Comparison of ENCODE assay signal across 21 mouse cellular contexts in genomic region chr12:76299361-76299906, GRCm38 (mm10). TPM values are rescaled to one million over a fixed set of nuclear protein-coding genes. Genes with fewer than 3 reads are reported as not detected.
"Had no signal": no experiment of that assay in that cellular context is flagged by ENCODE, and none has a peak within 500 bp of the region (broad histone marks: within the 10 kb centered on the region; RNA-seq: fewer than 3 reads in every experiment).

No protein-coding gene starts in this region.

- H3K4me1 ChIP-seq: limb, embryonic 13.5 days; liver, embryonic 15.5 days; midbrain, embryonic 13.5 days; neural tube, embryonic 12.5 days; stomach, embryonic 15.5 days had no signal

- H3K27ac ChIP-seq: kidney, postnatal 0 days; limb, embryonic 13.5 days; liver, embryonic 15.5 days; midbrain, embryonic 13.5 days; neural tube, embryonic 12.5 days; stomach, embryonic 15.5 days had no signal

- ATAC-seq: inflammation-experienced regulatory T-cells, adult 6 months; intestine, postnatal 0 days; midbrain, embryonic 13.5 days had no signal

- DNase-seq: kidney, adult 9 months; kidney, postnatal 36 days; left cerebral cortex, postnatal 4 days; right cerebral cortex, postnatal 4 days; thymus, adult 2 months; thymus, postnatal 25 days had no signal

- H3K4me2 ChIP-seq: limb, embryonic 13.5 days; liver, embryonic 15.5 days; midbrain, embryonic 13.5 days; neural tube, embryonic 12.5 days; stomach, embryonic 15.5 days had no signal

- H3K27me3 ChIP-seq: limb, embryonic 13.5 days; liver, embryonic 15.5 days; midbrain, embryonic 13.5 days; neural tube, embryonic 12.5 days; stomach, embryonic 15.5 days had no signal

- H3K4me3 ChIP-seq: limb, embryonic 13.5 days; liver, embryonic 15.5 days; midbrain, embryonic 13.5 days; neural tube, embryonic 12.5 days; stomach, embryonic 15.5 days had no signal

- H3K9ac ChIP-seq: limb, embryonic 13.5 days; liver, embryonic 15.5 days; midbrain, embryonic 13.5 days; neural tube, embryonic 12.5 days; stomach, embryonic 15.5 days had no signal

- H3K9me3 ChIP-seq: limb, embryonic 13.5 days; liver, embryonic 15.5 days; midbrain, embryonic 13.5 days; neural tube, embryonic 12.5 days; stomach, embryonic 15.5 days had no signal

RNA-seq across cellular contexts. Expression of gene Tex21, which starts 52.9 kb away (rescaled TPM):
- total RNA-seq: layer of hippocampus, adult 18-20 months; layer of hippocampus, postnatal 10 days; left cerebral cortex, postnatal 10 days; left cerebral cortex, postnatal 4 days; liver, adult 2 months; neutrophil, adult 5-6 weeks had no signal
- polyA plus RNA-seq: inflammation-experienced regulatory T-cells, adult 6 months; intestine, postnatal 0 days; liver, adult 2 months; midbrain, embryonic 13.5 days; neural tube, embryonic 12.5 days; spleen, adult 2 months; stomach, embryonic 15.5 days; thymus, adult 2 months; urinary bladder, adult 2 months had no signal
